Mouse (Mus musculus) embryo, embryonic 10.5 days (tissue): ENCODE measurements at regions not wholly inside any gene's neighbourhood (a gene's known extent, or its start where the extent isn't known, plus 50 kb on each side); places are given as distances from the start of the nearest gene placed in this dataset.

Experiments used
- DNase-seq: peaks from one replicate; pipeline ENCODE4 v3.0.0-alpha.2; 2015; ENCODE audit warnings: low spot score

DNA sequence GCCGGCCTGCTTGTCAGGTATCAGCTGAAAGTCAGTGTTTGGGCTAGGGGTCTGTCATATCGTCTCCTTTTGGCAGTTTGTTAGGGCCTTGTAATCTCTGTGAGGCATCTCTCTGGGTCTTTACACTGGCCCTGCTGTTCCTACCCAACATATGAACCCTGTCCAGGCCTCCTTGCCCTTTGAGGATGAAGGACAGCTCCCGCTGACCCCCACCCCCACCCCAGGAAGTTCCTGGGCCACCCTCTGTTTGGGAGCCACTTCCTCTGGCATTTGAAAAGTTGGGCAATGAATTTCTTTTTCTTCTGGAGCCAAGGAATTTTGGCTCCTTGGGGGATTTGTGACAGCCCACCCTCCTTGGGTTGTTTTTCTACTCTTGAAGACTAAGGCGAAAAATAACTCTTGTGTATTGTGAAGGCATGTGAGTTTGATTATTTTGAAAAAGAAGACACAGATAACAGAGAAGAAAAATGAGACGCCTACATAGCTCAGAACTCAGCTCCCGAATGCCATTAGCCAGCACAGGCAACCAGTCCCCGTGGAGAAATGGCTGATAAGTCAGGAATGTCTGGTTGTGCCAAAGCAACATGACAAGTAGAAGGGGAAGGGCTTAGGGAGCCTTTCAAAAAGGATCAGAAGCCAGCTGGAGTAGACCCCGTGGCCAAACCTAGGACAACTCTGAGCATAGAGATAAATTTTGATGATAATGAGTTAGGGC is 249.5 kb downstream of the Gm49356 start:
- DNase-seq: no peak

GRCm38 (mm10) chr15:59141621-59142020 is 252.5 kb downstream of the Gm49356 start:
- DNase-seq: no peak

DNA sequence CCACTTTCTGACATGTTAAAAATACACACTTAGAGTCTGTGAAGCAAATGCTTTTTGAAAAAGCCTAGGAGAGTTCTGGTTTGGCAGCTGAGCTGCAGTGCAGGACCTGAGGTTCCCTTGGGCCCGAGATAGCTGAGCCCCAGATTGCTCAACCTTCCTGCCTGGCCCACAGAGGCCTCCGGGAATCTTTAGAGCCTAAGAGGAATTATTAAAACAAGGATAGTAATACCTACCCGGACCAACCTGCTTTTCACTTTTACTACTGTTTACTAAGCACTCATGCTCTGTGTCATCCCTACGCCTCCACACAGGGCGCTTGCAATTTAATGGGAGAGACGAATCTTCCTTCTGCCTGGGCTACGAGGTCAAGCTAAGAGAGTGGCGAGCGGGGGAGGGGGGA is 253.4 kb downstream of the Gm49356 start:
- no peak for DNase-seq

- no peak for DNase-seq
Measured at GRCm38 (mm10) chr15:59143891-59144290, 254.8 kb downstream of the Gm49356 start.

DNA sequence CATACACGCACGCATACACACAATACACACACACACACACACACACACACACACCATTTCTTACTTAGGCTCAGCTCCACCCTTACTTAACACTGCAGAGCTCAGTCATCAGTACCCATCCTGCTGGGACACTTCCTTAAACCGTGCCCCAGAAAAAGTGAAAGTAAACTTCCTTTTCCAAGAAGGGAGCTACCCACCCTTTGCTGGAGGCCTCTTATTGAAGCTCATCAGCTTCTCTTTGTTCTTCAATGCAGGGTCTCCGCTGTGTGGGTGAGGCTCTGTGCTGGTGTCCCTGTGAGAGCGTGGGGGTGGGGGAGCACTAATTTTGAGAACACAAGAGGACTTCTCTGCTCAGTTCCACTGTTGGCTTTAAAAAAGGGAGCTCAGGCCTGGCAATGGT is 256.6 kb downstream of the Gm49356 start:
- DNase-seq: no peak

DNA sequence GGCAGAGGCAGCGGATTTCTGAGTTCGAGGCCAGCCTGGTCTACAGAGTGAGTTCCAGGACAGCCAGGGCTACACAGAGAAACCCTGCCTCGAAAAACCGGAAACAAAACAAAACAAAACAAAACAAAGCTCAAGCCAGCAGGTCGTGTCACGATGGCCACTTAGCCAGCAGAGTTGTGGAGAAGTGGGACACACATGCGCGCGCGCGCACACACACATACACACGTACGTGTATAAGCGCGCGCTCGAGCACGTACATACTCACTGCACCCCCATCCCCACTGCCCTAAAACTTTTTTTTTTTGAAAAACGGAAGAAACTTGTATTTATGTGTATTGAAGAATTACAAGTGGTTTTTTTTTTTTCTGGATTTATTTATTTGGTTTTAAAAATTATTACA is 257.0 kb downstream of the Gm49356 start:
- DNase-seq: no peak

GRCm38 (mm10) chr15:59146586-59147085 is 257.5 kb downstream of the Gm49356 start:
- DNase-seq: peak; percentile 17

DNA sequence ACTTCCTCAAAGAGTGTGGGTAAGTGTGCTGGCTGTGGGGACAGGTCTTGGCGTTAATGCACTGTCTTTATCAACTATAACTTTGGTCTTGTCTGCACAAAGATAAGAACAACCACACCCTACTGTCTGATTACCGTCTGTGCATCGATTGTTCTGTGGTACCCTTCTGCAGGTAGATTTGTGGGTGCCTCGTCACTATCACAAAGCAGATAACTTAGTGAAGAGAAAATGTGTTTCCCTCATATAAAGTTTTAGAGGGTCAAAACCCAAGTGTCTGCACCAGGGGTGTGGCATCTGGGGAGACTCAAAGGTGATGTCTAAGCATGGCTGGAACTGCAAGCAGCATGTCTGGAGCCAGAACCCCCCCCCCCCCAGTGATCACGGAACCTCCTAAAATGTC is 259.4 kb downstream of the Gm49356 start:
- DNase-seq: no peak

DNA sequence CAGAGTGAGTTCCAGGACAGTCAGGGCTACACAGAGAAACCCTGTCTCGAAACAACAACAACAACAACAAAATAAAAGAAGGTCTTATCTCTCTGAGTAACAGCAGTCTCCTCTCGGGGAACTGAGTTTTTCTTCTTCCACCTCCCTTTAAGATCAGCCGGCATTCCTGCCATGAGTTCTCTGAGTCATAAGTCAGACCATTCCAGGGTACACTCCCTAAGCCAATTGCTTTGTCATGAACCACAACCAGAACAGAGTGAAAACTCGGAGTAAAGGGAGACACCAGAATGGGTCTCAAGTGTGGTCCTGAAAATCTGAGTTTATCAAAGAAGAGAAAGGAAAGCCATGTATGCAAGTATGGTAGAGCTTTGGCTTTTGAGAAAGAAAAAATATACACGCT is 262.4 kb downstream of the Gm49356 start:
- DNase-seq: no peak

GRCm38 (mm10) chr15:59152786-59153388 is 263.8 kb downstream of the Gm49356 start:
- no peak for DNase-seq

DNA sequence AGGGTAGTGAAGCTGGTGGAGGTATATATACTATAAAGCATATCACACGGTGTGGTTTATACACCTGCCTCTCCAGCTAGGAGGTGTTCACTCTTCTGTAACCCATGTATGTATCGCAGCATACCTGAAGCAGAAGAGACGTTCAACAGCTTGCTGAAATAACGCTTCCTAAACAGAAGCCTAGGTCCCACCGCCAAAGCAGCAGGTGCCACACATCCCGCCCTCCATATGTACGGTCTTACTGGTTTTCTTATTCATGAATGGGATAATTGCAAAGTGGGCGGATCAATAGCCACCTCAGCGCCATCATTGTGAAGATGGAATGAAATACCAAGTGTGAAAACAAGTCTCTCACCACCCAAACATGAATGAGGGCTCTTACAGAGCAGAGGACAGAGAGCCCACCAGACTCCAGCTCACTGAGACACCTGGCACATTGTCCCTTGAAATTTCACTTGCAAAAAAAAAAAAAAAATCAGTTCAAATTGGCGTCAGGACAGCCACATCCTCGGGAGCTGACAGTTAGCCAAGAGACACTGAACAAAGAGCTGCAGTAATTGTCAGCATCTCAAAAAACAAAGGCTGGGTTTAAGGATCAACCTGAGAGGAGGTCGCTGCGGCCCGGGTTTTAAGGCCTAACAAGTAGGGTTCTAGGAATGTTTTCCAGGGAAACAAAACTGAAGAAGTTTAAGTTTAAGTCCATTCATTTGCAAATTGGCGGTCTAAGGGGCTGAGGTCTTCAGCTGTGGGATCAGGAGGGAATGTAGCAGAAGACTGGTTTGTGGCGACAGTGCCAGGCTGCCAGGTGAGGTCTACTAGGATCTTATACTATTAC is 264.5 kb downstream of the Gm49356 start:
- DNase-seq: no peak

DNA sequence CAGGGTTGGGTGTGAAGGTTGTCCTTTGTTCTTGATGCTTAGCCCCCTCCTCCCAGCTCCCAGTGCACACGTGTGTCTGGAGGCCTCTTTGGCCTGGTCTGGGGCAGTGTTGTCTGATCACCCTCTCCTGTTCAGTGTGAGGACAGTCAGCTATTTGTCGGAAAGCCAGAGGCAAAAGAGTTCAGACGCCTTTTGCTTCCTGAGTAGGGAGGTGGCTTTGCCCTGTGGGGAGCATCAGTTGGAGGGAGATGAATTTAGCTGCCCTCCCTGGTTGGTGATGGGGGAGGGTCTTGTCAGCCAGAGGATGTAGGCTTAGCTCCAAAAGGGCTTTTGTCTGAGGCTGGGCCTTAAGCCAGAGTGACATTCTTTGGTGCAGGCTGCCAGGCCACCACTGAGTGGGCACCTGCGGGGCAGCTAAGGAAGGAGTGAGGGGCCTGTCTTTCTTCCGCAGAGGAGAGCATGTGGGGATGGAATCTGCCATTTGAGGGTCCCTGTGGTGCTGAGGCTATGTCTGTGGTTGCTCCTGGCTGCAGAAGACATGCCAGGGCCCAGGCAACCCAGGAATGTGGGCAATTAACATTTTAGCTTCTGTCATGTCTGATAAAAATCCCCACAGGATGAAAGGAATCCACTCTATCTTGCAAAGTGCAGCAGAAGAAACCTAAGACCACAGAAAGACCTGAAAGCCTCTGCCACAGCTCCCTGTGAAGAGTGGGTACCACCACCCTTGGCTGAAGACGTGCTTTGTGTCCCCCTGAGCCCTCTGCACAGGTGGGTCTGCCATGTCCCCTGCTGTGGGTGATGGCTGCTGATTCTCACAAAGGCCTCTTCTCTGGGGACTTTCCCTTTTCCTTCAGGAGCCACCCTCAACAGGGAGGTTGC is 265.6 kb downstream of the Gm49356 start:
- no peak for DNase-seq

DNA sequence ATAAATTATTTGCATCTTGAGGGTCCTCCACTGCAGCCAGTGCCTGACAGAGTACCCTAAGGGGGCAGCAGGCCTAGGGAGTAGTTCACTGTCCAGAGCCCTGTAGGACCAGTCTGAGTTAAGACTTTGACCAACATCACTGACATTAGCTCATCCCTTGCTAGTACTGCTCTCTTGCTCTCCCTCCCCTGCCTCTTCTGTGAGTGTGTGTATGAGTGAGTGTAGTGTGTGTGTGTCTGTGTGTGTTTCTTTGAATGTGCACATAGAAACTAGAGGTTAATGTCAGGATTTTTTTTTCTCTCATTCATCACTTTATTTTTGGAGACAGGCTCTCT is 266.2 kb downstream of the Gm49356 start:
- no peak for DNase-seq

DNA sequence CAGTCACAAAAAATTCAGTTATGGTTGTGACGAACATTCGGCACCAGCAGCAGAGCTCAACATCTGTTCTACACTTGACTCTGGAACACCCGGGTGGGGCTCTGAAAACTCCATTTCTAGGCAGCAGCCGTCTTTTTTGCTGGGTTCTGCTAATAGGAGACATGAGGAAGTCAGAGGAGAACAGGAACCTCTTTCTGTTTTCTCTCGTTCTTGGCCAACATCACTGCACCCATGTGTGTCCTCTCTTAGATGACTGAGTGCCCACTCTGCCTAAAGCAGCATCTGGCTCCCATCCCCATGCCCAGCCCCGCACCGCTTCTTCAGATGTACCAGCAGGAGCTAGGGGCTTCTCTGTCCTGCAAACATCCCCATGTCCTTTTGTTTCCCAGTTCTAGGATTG is 267.2 kb downstream of the Gm49356 start:
- DNase-seq: no peak

DNA sequence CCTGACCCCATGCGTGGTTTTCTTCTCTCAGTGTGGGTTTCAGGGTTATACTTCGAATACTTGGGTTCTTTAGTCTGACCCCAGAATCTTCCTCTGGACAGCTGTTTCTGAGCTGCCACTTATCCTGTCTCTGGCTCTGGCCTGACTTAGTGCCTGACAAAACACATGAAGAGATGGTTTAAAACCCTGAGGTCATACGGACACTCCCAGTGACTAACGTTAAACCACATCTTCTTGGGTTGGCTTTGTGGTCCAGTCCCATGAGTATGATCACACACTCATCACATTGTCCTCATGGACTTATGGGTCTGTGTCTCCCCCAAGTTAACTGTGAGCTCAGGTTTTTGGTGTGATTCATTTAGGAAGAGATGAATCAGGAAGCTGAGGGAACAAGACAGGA is 269.7 kb downstream of the Gm49356 start:
- DNase-seq: no peak

GRCm38 (mm10) chr15:59160931-59161920 is 272.1 kb downstream of the Gm49356 start:
- no peak for DNase-seq

- no peak for DNase-seq
Measured at GRCm38 (mm10) chr15:59167937-59168659, 279.0 kb downstream of the Gm49356 start.

DNA sequence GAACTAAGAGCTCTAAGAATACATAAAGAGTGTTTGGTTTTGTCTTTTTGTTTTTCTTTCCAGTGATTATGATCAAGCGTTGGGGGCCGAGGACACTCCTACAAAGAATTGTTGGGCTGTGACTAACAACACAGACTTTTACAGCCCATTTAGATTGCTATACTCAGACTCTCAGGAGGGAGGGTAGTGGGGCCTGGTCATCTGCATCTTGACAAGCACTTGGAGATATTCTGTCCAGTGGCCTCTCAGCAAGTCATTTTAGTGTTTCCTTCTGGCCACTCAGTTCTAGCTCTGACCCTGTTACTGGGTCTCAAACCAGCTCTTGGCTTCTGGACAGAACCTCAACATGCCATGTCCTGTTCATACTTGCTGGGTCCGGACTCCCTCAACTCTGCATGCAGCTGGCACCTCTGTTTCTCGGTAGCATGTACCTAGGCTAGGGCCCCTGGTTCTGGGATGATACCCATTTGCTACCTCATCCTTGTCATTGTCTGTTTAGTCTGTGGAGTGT is 279.6 kb downstream of the Gm49356 start:
- no peak for DNase-seq

- DNase-seq: no peak
Measured at GRCm38 (mm10) chr15:59169237-59169797, 280.2 kb downstream of the Gm49356 start.

DNA sequence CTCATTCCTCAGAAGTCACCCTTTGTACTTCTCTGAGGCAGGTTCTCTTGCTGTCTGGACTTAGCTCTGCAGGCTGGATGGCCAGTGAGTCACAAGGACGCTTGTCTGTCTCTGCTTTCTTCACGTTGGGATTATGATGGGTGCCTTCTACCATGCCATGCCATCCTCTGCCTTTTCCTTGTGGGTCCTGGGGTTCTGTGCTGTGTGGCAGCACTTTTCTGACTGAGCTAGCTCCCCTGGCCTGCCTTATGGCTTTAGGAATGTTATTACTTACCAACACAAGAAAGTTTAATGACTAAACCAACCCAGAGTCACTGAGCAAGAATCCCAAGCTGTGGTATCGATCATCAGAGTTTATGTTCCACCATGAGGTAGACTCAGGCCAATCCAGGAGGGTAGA is 280.7 kb downstream of the Gm49356 start:
- DNase-seq: no peak
